Mouse (Mus musculus) spleen, adult 10 weeks (tissue): ENCODE data around the gene Olfr1241. TPM values are rescaled to one million over a fixed set of nuclear protein-coding genes. Genes with fewer than 3 reads are reported as not detected.

Source experiments
- polyA plus RNA-seq: library from polyadenylated mRNA; stranded (reverse); fragments of 350-450 nt; fragmentation: Illumina TruSeq; extraction: RNeasy Lipid Tissue Mini Kit (QIAGEN cat#74804); gene quantifications from one replicate; pipeline ENCODE4 v1.2.3, GENCODE M21; 2015; ENCODE audit warnings: low replicate concordance; ENCODE audit not compliant: insufficient read depth

Gene Olfr1241
- not detected for polyA plus RNA-seq

GRCm38 (mm10) chr2:89487026-89487425 is at the start of gene Olfr1241:
TSS of gene Olfr1241 (minus strand) at chr2:89487126.

GRCm38 (mm10) chr2:89531387-89531786 is 44.5 kb upstream of the Olfr1241 start, which contains the start of gene Olfr1243:
TSS of gene Olfr1243 (minus strand) at chr2:89531487.

GRCm38 (mm10) chr2:89498235-89498634 is 11.3 kb upstream of the Olfr1241 start, which contains the start of gene Olfr1242:
TSS of gene Olfr1242 (minus strand) at chr2:89498335.

GRCm38 (mm10) chr2:89442900-89443299 is 44.0 kb downstream of the Olfr1241 start, which contains the start of gene Olfr1240:
TSS of gene Olfr1240 (minus strand) at chr2:89443000.

Other genes with a start within 250 kb of the Olfr1241 start
- not detected for gene Olfr1228, start 233.1 kb downstream of the Olfr1241 start, polyA plus RNA-seq
- gene Olfr1229, start 199.1 kb downstream of the Olfr1241 start, polyA plus RNA-seq, result not detected
- gene Olfr1230, start 189.9 kb downstream of the Olfr1241 start, polyA plus RNA-seq, result not detected
- not detected for gene Olfr1231, start 180.1 kb downstream of the Olfr1241 start, polyA plus RNA-seq
- gene Olfr1232, start 157.5 kb downstream of the Olfr1241 start, polyA plus RNA-seq, result not detected
- not detected for gene Olfr1233, start 144.7 kb downstream of the Olfr1241 start, polyA plus RNA-seq
- gene Olfr1234, start 122.3 kb downstream of the Olfr1241 start, polyA plus RNA-seq, result not detected
- not detected for gene Olfr1238, start 77.5 kb downstream of the Olfr1241 start, polyA plus RNA-seq
- gene Olfr1239, start 66.7 kb downstream of the Olfr1241 start, polyA plus RNA-seq, result not detected
- not detected for gene Olfr1240, start 44.1 kb downstream of the Olfr1241 start, polyA plus RNA-seq
- not detected for gene Olfr1242, start 11.2 kb upstream of the Olfr1241 start, polyA plus RNA-seq
- gene Olfr1243, start 44.4 kb upstream of the Olfr1241 start, polyA plus RNA-seq, result not detected
- gene Olfr1245, start 91.3 kb upstream of the Olfr1241 start, polyA plus RNA-seq, result not detected
- not detected for gene Olfr1246, start 106.0 kb upstream of the Olfr1241 start, polyA plus RNA-seq
- gene Olfr1247, start 127.0 kb upstream of the Olfr1241 start, polyA plus RNA-seq, result not detected
- not detected for gene Olfr1248, start 131.1 kb upstream of the Olfr1241 start, polyA plus RNA-seq
- not detected for gene Olfr1249, start 147.9 kb upstream of the Olfr1241 start, polyA plus RNA-seq
- gene Olfr1250, start 174.3 kb upstream of the Olfr1241 start, polyA plus RNA-seq, result not detected
- not detected for gene Olfr1251, start 184.8 kb upstream of the Olfr1241 start, polyA plus RNA-seq
- gene Olfr1252, start 237.9 kb upstream of the Olfr1241 start, polyA plus RNA-seq, result not detected